Mouse (Mus musculus) stomach, postnatal 0 days (tissue): Measurements from ENCODE around the gene Clcf1.

Source experiments
- CTCF ChIP-seq: IDR thresholded peaks from 2 replicates; pipeline ENCODE4 v1.5.1; 2016; ENCODE audit warnings: antibody characterized with exemption, low read depth, mild to moderate bottlenecking, moderate library complexity
- EP300 ChIP-seq: optimal IDR thresholded peaks from 2 replicates; pipeline ENCODE3; 2016; ENCODE audit warnings: antibody characterized with exemption

DNA sequence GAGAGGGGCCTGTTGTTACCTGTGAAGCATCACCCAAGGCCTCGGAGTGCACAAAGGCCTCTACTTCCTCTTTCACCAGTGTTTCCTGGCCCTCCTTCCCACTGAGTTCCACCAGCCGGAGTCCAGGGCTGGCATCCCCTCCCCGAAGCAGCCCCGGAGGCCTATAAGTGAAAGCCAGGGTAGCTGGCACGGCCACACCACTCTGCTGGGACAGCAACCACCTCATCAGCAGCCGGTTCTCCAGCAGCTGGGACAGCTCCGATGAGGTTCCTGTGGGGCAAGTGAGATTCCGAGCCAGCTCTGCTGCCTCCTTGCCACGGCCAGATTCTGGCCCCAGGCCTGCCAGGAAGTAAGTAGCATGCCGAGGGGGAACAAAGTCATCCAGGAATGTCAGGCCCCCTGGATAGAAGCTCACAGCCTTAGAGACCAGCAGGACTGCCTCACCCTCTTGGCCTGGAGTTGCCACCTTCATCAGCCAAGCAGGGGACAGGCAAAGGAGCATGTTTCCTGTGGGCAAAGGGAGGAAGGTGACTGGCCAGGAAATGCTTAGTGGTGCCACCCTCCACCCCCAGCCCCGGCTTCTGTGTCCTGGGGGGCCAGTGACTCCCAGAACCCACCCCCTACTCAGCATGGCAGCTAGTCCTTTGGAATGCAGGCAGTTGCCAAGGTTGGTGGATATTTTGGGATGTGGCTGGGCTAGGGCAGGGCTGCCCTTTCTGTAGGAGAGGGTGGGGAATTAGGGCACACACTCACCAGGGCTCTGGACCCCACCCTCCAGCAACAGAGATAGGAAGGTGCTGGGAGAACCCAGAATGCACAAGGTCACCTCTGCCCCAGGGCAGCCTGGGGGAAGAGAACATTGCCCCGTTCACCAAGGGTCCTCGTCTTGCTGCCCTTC lies 42.4 kb upstream of the Clcf1 start:
- TF ChIP-seq EP300: no peak
- TF ChIP-seq CTCF: no peak
